Mouse (Mus musculus) midbrain, embryonic 13.5 days (tissue): ENCODE data around the gene Skil. TPM values are rescaled to one million over a fixed set of nuclear protein-coding genes. Genes with fewer than 3 reads are reported as not detected.

Experiments
- ATAC-seq: fragments of 200-750 bp; cut with Nextera tagmentation; 2 replicates; pipeline ENCODE4 v1.8.0; 2017; ENCODE audit warnings: mild to moderate bottlenecking, moderate TSS enrichment, moderate library complexity
- H3K27ac ChIP-seq: fragments of 300-500 bp; sonication (generic); 2 replicates; pipeline ENCODE4 v1.5.1; 2015; ENCODE audit warnings: inconsistent platforms, mild to moderate bottlenecking, moderate library complexity
- H3K27me3 ChIP-seq: fragments of 300-500 bp; sonication (generic); 2 replicates; pipeline ENCODE4 v1.6.1; 2015; ENCODE audit warnings: mild to moderate bottlenecking, inconsistent platforms
- H3K36me3 ChIP-seq: fragments of 300-500 bp; sonication (generic); 2 replicates; pipeline ENCODE4 v1.6.1; 2015; ENCODE audit warnings: mild to moderate bottlenecking, inconsistent platforms
- H3K4me1 ChIP-seq: fragments of 300-500 bp; sonication (generic); replicated peaks from 2 replicates; pipeline ENCODE4 v1.6.1; 2015; ENCODE audit warnings: inconsistent platforms
- H3K4me2 ChIP-seq: fragments of 300-500 bp; sonication (generic); replicated peaks from 2 replicates; pipeline ENCODE4 v1.6.1; 2015; ENCODE audit warnings: moderate library complexity, mild to moderate bottlenecking, inconsistent platforms
- H3K4me3 ChIP-seq: fragments of 300-500 bp; sonication (generic); replicated peaks from 2 replicates; pipeline ENCODE4 v1.5.1; 2015; ENCODE audit warnings: mild to moderate bottlenecking, inconsistent platforms
- H3K9ac ChIP-seq: fragments of 300-500 bp; sonication (generic); replicated peaks from 2 replicates; pipeline ENCODE4 v1.6.1; 2015; ENCODE audit warnings: mild to moderate bottlenecking, inconsistent platforms
- H3K9me3 ChIP-seq: fragments of 300-500 bp; sonication (generic); 2 replicates; pipeline ENCODE4 v1.6.1; 2016; ENCODE audit warnings: mild to moderate bottlenecking, inconsistent platforms
- WGBS: fragments of 180-500 bp; shearing (Covaris S2); methylation state at CpG from one replicate; pipeline ENCODE4 v1.1.7; 2015; 5-methylcytosine and 5-hydroxymethylcytosine counted together
- polyA plus RNA-seq: library from polyadenylated mRNA; unstranded; fragments of >200 nt; fragmentation: Nextera tagmentation; extraction: Ambion mirVana; gene quantifications from 2 replicates; pipeline ENCODE4 v1.2.1, GENCODE M21; 2015

The Skil gene
- 36.8 and 41.1 TPM in 2 replicates for polyA plus RNA-seq

DNA sequence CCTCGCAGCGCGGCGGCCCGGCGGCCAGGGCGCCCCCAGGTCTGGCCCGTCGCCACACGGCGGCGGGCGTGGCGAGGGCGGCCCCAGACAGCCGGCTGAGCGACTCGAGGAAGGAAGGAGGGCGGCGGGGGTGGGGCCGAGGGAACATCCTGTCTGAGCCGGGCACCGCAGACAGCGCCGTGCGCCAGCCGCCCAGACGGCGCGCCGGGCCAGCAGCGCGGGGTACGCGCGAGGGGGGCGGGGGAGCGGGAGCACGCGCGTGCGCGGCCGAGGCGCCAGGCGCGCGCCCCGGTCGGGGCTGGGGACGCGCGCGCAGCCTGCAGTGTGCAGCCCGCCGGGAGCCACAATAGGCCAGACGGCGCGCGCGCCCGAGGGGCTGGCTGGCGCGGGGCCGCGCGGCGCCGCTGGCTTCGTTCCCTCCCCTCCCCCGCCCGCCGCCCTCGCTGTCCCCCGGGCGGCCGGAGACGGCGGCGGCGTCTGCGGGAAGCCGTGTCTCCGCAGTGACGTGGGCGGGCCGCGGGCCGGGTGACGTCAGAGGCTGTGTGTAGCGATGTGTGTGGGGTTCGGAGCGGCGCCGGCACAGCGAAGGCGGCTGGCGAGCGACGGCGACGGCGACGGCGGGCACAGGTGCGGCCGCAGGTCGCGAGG, at the start of gene Skil:
Gene Skil, plus strand, starts transcription at position 528 of the 648 bp plus-strand sequence.
- WGBS: 0% methylated on average over 37 of the region's 109 CpGs
- Histone ChIP-seq H3K9ac (peak within 1 kb of the TSS; percentile 97), H3K27me3 (no peaks in the 10 kb centered on the region), H3K36me3 (no peaks in the 10 kb centered on the region), H3K4me2 (peak within 1 kb of the TSS; percentile 79), H3K27ac (peak within 1 kb of the TSS; percentile 99), H3K4me3 (peak within 1 kb of the TSS; percentile 99), H3K4me1 (peaks cover 35% of the 10 kb centered on the region), H3K9me3 (no peaks in the 10 kb centered on the region)
- peak; percentile 95 for ATAC-seq

DNA sequence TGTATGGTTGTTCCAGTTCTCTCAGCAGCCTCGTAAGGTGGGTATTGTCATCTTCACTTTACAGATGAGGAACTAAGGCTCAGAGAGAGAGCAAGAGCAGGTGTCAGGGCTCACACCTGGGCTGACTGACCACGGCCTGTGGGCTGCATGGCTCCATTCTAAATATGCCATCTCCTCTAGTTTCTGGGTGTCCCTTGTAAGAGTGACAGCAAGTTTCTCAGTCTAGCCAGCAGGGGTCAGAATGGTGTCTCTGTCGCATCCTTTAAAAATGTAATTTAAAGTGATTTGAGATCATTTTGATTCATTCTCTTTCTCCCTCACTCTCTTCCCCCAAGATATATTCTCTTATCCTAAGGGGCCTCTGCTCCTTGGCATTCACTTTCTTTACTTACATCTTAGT, 47.6 kb upstream of the Skil start:
- Histone ChIP-seq H3K27me3 (no peaks in the 10 kb centered on the region), H3K9ac (no peak overlapping the region), H3K4me3 (no peak overlapping the region), H3K9me3 (no peaks in the 10 kb centered on the region), H3K27ac (no peak overlapping the region), H3K4me2 (no peak overlapping the region), H3K36me3 (peaks cover 26% of the 10 kb centered on the region), H3K4me1 (0 out of 2 replicates have a peak, but pooled peaks cover 3% of the 10 kb centered on the region)
- 71% methylated on average over 3 of the region's 3 CpGs for WGBS
- ATAC-seq: no peak

DNA sequence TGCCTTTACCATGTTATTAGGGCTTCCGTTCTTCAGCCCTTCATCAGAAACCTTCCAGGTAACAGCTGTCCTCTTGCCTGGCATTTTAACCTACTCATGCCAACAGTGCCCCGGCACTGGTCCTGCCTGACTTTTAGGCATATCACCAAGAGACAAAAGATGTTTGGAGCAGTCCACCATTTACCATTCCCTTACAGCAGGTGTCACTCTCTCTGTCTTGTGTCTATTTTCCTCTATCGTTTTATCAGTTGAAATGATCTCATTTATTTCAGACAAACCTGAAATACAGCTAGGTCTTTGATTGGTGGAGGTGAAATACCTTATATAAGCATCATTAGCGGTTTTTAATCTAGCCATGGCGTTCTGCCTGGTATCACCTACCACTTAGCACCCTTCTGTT, 45.8 kb upstream of the Skil start:
- H3K4me3 ChIP-seq: no peak overlapping the region
- no peak for ATAC-seq
- H3K27ac ChIP-seq: no peak overlapping the region
- H3K27me3 ChIP-seq: no peaks in the 10 kb centered on the region
- H3K9ac ChIP-seq: no peak overlapping the region
- WGBS: 90% methylated on average over 5 of the region's 5 CpGs
- H3K4me1 ChIP-seq: 0 out of 2 replicates have a peak, but pooled peaks cover 3% of the 10 kb centered on the region
- H3K36me3 ChIP-seq: peaks cover 17% of the 10 kb centered on the region
- no peak overlapping the region for H3K4me2 ChIP-seq
- no peaks in the 10 kb centered on the region for H3K9me3 ChIP-seq

DNA sequence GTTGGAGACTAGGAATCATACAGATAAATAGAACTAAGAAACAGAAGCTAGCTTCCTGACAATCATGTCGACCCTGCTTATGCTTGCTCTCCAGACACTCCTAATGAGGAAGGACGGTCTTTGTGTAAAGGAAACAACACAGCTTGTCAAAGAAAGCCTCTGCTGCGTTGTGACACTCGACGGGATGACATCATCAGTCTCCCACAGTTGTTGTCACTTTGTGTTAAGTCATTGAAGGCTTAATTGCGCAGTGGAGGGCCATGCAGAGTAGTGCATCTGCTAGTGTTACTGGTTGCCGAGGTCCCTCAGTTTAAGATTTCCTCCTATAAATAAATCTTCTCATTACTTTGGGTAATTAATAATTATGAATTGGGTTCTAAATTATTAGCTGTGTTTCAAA, 44.5 kb upstream of the Skil start:
- Histone ChIP-seq H3K9me3 (no peaks in the 10 kb centered on the region), H3K4me3 (no peak overlapping the region), H3K9ac (no peak overlapping the region), H3K4me1 (0 out of 2 replicates have a peak, but pooled peaks cover 3% of the 10 kb centered on the region), H3K27me3 (no peaks in the 10 kb centered on the region), H3K36me3 (peaks cover 17% of the 10 kb centered on the region), H3K27ac (peak overlapping the region; percentile 25; the same call in 1 of the 2 replicates), H3K4me2 (no peak overlapping the region)
- peak; percentile 81 for ATAC-seq
- 54% methylated on average over 7 of the region's 7 CpGs for WGBS

DNA sequence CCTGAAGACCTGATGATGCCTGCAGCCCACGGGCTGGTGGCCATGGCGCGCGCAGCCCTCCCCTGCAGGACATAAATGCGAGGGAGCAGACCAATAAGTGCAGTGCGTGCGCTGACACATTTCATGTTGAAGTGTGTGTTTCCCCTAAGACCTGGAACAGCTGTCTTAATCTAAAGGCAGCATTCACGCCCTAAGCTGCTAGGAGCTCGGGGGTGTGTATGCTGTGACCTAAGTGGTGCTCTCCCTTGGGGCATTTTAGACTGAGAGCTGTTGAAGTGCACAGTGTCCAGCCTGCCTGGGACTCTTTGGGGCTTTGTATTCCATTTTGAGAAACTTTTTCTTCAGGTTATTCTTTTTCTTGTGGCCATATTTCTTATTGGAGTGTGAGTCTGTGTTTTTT, 43.1 kb upstream of the Skil start:
- no peak for ATAC-seq
- WGBS: 80% methylated on average over 9 of the region's 9 CpGs
- H3K27me3 ChIP-seq: no peaks in the 10 kb centered on the region

DNA sequence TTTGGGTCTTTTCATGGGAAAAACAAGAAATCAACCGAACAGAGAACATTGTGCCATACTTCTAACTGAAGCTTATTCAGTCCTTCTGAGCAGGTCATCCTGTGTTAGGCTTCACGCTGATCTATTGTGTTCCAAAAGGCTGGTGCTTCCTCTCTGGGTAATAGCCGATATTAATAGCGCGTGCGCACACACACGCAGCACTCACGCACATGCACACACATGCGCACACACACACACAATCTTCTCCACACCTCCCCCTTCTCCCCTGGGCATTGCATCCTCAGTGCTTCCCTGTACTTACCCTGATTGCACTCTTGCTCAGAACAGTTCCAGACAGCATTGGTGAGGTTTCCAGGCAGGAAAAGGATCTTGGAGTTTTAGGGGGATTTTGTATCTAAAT, 41.7 kb upstream of the Skil start:
- Histone ChIP-seq H3K4me2 (no peak overlapping the region), H3K9ac (no peak overlapping the region), H3K27ac (no peak overlapping the region), H3K27me3 (no peaks in the 10 kb centered on the region), H3K9me3 (no peaks in the 10 kb centered on the region), H3K4me3 (no peak overlapping the region), H3K4me1 (0 out of 2 replicates have a peak, but pooled peaks cover 3% of the 10 kb centered on the region), H3K36me3 (peaks cover 15% of the 10 kb centered on the region)
- no peak for ATAC-seq
- WGBS: 90% methylated on average over 9 of the region's 9 CpGs

More for the DNA sequence above, 43.1 kb upstream of the Skil start:
- no peaks in the 10 kb centered on the region for H3K9me3 ChIP-seq
- 0 out of 2 replicates have a peak, but pooled peaks cover 3% of the 10 kb centered on the region for H3K4me1 ChIP-seq
- no peak overlapping the region for H3K4me3 ChIP-seq
- no peak overlapping the region for H3K9ac ChIP-seq
- no peak overlapping the region for H3K4me2 ChIP-seq
- H3K36me3 ChIP-seq: peaks cover 17% of the 10 kb centered on the region
- no peak overlapping the region for H3K27ac ChIP-seq

DNA sequence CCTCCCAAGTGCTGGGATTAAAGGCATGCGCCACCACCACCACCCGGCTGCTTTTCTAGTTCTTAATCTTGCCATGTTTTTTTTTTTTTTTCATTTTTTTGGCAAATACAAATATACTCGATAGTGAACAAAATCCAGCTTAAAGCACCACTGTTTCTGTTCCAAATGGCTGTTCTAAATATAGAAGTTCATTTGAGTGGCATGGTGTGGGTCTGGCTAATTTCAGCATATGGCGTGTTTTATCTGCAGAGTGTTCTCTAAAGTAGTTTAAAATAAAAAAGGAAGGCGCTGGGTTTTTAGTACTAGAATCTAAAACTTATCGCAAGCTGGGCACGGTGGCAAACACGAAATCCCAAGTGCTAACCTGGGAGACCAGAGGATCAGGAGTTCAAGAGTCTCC, 40.0 kb upstream of the Skil start:
- Histone ChIP-seq H3K36me3 (peaks cover 9% of the 10 kb centered on the region), H3K27me3 (no peaks in the 10 kb centered on the region), H3K27ac (no peak overlapping the region), H3K4me3 (no peak overlapping the region), H3K4me1 (0 out of 2 replicates have a peak, but pooled peaks cover 3% of the 10 kb centered on the region), H3K9me3 (no peaks in the 10 kb centered on the region), H3K9ac (no peak overlapping the region), H3K4me2 (no peak overlapping the region)
- 95% methylated on average over 8 of the region's 8 CpGs for WGBS
- ATAC-seq: no peak

DNA sequence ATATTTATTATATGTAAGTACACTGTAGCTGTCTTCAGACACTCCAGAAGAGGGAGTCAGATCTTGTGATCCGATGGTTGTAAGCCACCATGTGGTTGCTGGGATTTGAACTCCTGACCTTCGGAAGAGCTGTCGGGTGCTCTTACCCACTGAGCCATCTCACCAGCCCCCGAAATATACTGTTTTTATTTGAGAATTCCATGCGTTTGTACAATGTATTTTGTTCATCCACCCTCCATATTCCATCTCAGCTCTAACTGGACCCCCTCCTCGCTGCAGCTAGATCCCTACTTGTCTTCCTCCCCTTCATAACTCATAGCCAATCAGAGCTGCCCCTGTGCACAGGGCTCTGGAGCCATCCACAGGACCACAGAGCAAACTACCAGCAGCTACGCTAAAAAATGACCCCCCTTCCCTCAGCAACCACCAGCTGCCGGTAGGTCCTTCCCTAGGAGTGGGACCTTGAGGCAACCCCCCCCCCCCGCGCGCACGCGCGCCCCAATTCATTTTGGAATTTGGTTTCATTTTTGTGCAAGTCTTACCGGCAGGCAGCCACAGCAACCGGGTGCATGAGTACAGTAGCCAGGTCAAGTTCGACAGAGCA, 38.7 kb upstream of the Skil start:
- Histone ChIP-seq H3K4me2 (peak overlapping the region; percentile 48), H3K4me3 (peak overlapping the region; percentile 30), H3K27me3 (no peaks in the 10 kb centered on the region), H3K27ac (no peak overlapping the region), H3K4me1 (peaks cover 3% of the 10 kb centered on the region; the same call in 1 of the 2 replicates), H3K9ac (no peak overlapping the region), H3K36me3 (peaks cover 5% of the 10 kb centered on the region; the same call in 1 of the 2 replicates), H3K9me3 (no peaks in the 10 kb centered on the region)
- WGBS: 36% methylated on average over 17 of the region's 17 CpGs
- peak; percentile 37 for ATAC-seq

DNA sequence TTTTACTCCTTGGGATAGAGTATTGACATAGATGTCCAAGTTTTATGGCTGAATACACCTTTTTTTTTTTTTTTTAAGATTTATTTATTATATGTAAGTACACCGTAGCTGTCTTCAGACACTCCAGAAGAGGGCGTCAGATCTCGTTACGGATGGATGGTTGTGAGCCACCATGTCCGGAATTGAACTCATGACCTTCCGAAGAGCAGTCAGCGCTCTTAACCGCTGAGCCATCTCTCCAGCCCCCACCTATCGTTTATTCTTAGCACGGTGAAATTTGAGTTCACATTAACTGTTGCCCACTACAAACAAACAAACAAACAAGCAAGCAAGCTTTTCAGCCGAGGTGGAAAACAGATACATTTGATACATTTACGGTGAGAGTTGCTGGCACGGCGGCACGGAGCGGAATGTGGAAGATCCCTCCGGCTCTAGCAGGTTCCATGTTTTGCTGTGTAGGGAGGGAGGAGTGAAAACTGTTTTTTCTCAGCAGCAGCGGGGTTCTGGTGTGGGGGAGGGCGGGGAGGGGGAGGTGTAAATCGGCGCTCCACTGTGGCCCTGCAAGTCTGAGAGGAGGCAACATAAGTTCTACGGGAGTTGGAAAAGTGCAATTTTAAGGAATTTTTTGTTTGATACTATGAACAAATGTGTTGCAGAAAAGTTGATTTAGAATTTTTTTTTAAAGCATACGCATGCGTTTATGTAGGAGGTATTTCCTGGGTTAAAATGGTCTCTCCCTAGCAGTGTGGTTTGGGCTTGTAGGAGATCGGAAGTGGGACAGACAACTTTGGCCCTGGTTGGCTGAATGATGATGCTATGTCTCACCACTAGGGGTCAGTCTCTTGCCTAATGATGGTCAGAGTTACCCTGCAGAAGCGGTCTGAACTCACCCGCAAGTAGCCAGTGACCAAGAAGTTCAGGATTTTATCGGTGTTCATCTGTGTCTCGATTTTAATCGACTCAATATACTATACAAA, 37.9 kb upstream of the Skil start:
- Histone ChIP-seq H3K4me3 (peak overlapping the region; percentile 30), H3K4me1 (no peaks in the 10 kb centered on the region; the same call in 1 of the 2 replicates), H3K4me2 (peak overlapping the region; percentile 48), H3K36me3 (no peaks in the 10 kb centered on the region), H3K9ac (no peak overlapping the region), H3K27ac (peak overlapping the region; percentile 17; the same call in 1 of the 2 replicates), H3K9me3 (no peaks in the 10 kb centered on the region), H3K27me3 (no peaks in the 10 kb centered on the region)
- 5% methylated on average over 30 of the region's 30 CpGs for WGBS
- ATAC-seq: peak; percentile 91

DNA sequence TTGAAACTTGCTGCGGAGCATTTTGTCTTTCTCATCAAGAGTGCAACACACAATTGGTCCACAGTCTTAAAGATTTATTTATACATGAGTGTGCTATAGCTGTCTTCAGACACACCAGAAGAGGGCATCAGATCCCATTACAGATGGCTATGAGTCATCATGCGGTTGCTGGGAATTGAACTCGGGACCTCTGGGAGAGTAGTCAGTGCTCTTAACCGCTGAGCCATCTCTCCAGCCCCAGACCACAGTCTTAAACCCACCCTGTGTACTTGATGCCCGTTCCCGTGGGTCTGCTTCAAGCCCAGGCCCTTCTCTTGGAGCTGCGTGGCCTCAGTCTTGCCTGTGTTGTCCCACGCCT, 34.1 kb upstream of the Skil start:
- no peaks in the 10 kb centered on the region for H3K36me3 ChIP-seq
- no peaks in the 10 kb centered on the region; the same call in 1 of the 2 replicates for H3K4me1 ChIP-seq
- no peak overlapping the region for H3K27ac ChIP-seq
- no peak for ATAC-seq
- no peak overlapping the region for H3K4me2 ChIP-seq
- H3K27me3 ChIP-seq: no peaks in the 10 kb centered on the region
- H3K9ac ChIP-seq: no peak overlapping the region
- H3K9me3 ChIP-seq: no peaks in the 10 kb centered on the region
- WGBS: 89% methylated on average over 8 of the region's 8 CpGs
- H3K4me3 ChIP-seq: no peak overlapping the region

DNA sequence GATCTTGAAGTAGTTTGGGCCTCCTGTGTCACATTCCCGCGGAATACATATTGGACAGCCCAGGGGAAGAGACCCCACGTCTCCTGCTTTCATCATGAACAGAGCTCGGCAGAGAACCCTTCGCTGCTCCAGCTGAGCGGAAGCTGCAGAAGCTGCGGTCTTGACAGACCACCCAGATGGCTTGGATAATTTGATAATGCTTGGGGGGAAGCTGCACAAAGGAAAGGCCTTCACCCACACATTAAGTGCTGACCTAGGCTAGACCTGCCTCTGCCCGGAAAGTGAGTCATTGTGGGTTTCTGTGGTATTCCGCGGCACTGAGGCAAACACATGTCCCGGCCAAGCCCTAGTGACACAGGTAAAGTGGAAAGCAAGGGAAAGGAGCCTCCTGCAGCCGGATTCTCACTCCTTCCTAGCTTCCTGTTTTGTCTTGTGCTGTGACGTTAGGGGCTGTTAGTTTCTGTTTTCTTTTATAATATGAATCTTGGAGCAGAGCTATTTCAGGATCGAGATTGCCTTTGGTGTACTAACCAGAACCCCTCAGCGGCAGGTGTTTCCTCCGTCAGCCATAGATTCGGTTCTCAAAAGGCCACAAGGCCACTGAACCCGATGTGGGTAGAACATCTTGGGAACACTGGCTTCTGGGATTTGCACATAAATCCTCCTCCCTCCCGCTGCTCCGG, 33.6 kb upstream of the Skil start:
- Histone ChIP-seq H3K4me2 (no peak overlapping the region), H3K36me3 (no peaks in the 10 kb centered on the region), H3K9ac (no peak overlapping the region), H3K27me3 (no peaks in the 10 kb centered on the region), H3K4me1 (no peaks in the 10 kb centered on the region; the same call in 1 of the 2 replicates), H3K9me3 (no peaks in the 10 kb centered on the region), H3K27ac (no peak overlapping the region), H3K4me3 (no peak overlapping the region)
- no peak for ATAC-seq
- WGBS: 73% methylated on average over 20 of the region's 20 CpGs
